Mouse (Mus musculus): Measurements from ENCODE around the gene Khk.
A peak's percentile ranks its signal among the peaks of the same experiment; 100 is the strongest.

Khk gene

GRCm38 (mm10) chr5:30913060-30913841 lies 8.0 kb upstream of the Khk start, which contains the start of gene Emilin1:
Gene Emilin1 (plus strand): TSS chr5:30913402.
- DNase-seq (ENCODE audit: low read depth in 2 of 2, low spot score in 2 of 2) = no peak

GRCm38 (mm10) chr5:30914101-30914635 lies 7.1 kb upstream of the Khk start:
- no peak for DNase-seq (ENCODE audit: low read depth in 2 of 2, low spot score in 2 of 2)

- DNase-seq (ENCODE audit: low read depth in 2 of 2, low spot score in 2 of 2) = no peak
These were observed 6.4 kb upstream of the Khk start for GRCm38 (mm10) chr5:30914849-30915248.

- DNase-seq (ENCODE audit: low read depth in 2 of 2, low spot score in 2 of 2) = peak in 1 of 2 experiments; percentile 17
These were observed 5.8 kb upstream of the Khk start for GRCm38 (mm10) chr5:30915456-30915855.

GRCm38 (mm10) chr5:30915974-30916433 lies 5.2 kb upstream of the Khk start:
- peak; percentile 32 to 52 for DNase-seq (ENCODE audit: low read depth in 2 of 2, low spot score in 2 of 2)

- DNase-seq (ENCODE audit: low read depth in 2 of 2, low spot score in 2 of 2) = no peak
These were observed 4.4 kb upstream of the Khk start for GRCm38 (mm10) chr5:30916841-30917240.

- DNase-seq (ENCODE audit: low read depth in 2 of 2, low spot score in 2 of 2) = no peak
These were observed 3.9 kb upstream of the Khk start for GRCm38 (mm10) chr5:30917348-30917747.

- no peak for DNase-seq (ENCODE audit: low read depth in 2 of 2, low spot score in 2 of 2)
These were observed 3.1 kb upstream of the Khk start for GRCm38 (mm10) chr5:30917891-30918670.

GRCm38 (mm10) chr5:30918691-30919090 lies 2.5 kb upstream of the Khk start:
- DNase-seq (ENCODE audit: low read depth in 2 of 2, low spot score in 2 of 2) = no peak

- no peak for DNase-seq (ENCODE audit: low read depth in 2 of 2, low spot score in 2 of 2)
These were observed 1.2 kb upstream of the Khk start for GRCm38 (mm10) chr5:30919831-30920614.

- no peak for DNase-seq (ENCODE audit: low read depth in 2 of 2, low spot score in 2 of 2)
These were observed 610 bp upstream of the Khk start for GRCm38 (mm10) chr5:30920621-30921020.

- no peak for DNase-seq (ENCODE audit: low read depth in 2 of 2, low spot score in 2 of 2)
These were observed 1.4 kb downstream of the Khk start for GRCm38 (mm10) chr5:30922581-30923041.

- no peak for DNase-seq (ENCODE audit: low read depth in 2 of 2, low spot score in 2 of 2)
These were observed 1.9 kb downstream of the Khk start for GRCm38 (mm10) chr5:30923119-30923518.

- DNase-seq (ENCODE audit: low read depth in 2 of 2, low spot score in 2 of 2) = no peak
These were observed 3.4 kb downstream of the Khk start for GRCm38 (mm10) chr5:30924614-30925013.

GRCm38 (mm10) chr5:30925217-30925616 lies 4.0 kb downstream of the Khk start:
- DNase-seq (ENCODE audit: low read depth in 2 of 2, low spot score in 2 of 2) = no peak

GRCm38 (mm10) chr5:30926073-30926472 lies 4.8 kb downstream of the Khk start:
- no peak for DNase-seq (ENCODE audit: low read depth in 2 of 2, low spot score in 2 of 2)

- no peak for DNase-seq (ENCODE audit: low read depth in 2 of 2, low spot score in 2 of 2)
These were observed 6.8 kb downstream of the Khk start for GRCm38 (mm10) chr5:30927945-30928529.

GRCm38 (mm10) chr5:30930121-30930520 lies 8.9 kb downstream of the Khk start:
- DNase-seq (ENCODE audit: low read depth in 2 of 2, low spot score in 2 of 2) = peak in 1 of 2 experiments; percentile 55

GRCm38 (mm10) chr5:30930846-30931245 lies 9.6 kb downstream of the Khk start:
- no peak for DNase-seq (ENCODE audit: low read depth in 2 of 2, low spot score in 2 of 2)

GRCm38 (mm10) chr5:30931378-30931777 lies 10.1 kb downstream of the Khk start:
- DNase-seq (ENCODE audit: low read depth in 2 of 2, low spot score in 2 of 2) = no peak

- no peak for DNase-seq (ENCODE audit: low read depth in 2 of 2, low spot score in 2 of 2)
These were observed 12.5 kb downstream of the Khk start for GRCm38 (mm10) chr5:30933705-30934104.
